Mouse (Mus musculus): ENCODE measurements at regions not wholly inside any gene's neighbourhood (a gene's known extent, or its start where the extent isn't known, plus 50 kb on each side); places are given as distances from the start of the nearest gene placed in this dataset.

GRCm38 (mm10) chr3:19888405-19888804, 68.4 kb upstream of the Cp start:
- TF ChIP-seq POLR2A (IDR thresholded peaks at IDR 0.05; ENCODE audit: borderline replicate concordance, insufficient read depth, low read length) (no peak), CTCF (IDR thresholded peaks at IDR 0.05; ENCODE audit: borderline replicate concordance, insufficient read depth, low read depth, low read length) (no peak)

Data from cerebellum, adult 2 months (tissue).